Comparison of ENCODE assay signal across 14 mouse cellular contexts in the genomic region with DNA sequence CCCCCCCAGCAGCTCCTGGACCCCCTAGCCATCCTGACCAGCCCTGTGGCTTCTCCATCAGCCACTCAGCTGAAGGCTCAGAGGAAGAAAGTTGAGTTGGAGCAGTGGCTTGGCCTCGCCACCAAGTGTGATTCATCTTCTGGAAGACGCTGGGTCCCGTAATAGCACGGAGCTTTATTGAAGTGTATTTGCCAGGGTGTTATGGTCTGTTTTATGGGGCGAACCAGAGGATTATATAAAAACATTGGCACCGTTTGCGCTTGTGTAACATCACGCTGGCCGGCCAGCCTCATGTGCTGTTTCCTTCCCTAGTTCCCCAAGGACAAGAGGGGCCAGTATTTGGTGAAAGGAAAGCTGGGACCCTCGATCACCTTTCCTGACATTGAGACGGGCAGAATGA. TPM values are rescaled to one million over a fixed set of nuclear protein-coding genes. Genes with fewer than 3 reads are reported as not detected.
DNase-seq lines count a peak whose midpoint lies in the region; ATAC-seq and TF ChIP-seq lines count a peak whose summit lies in the region.
"Had no signal": no experiment of that assay in that cellular context is flagged by ENCODE, and none has a peak within 500 bp of the region (broad histone marks: within the 10 kb centered on the region; RNA-seq: fewer than 3 reads in every experiment).

No protein-coding gene starts in this region.

- no peak for TF ChIP-seq CTCF in left cerebral cortex, adult 2 months (IDR thresholded peaks at IDR 0.05)
- no peak for TF ChIP-seq CTCF in midbrain, postnatal 0 days (IDR thresholded peaks at IDR 0.05)

- peaks cover 21% of the 10 kb centered on the region for H3K4me1 ChIP-seq in hindbrain, embryonic 12.5 days
- H3K4me1 ChIP-seq in midbrain, postnatal 0 days (ENCODE audit: insufficient read depth, low read length) = peaks cover 14% of the 10 kb centered on the region; the same call in 1 of the 2 replicates

- H3K9ac ChIP-seq in hindbrain, embryonic 12.5 days = no peak overlapping the region
- no peak overlapping the region for H3K9ac ChIP-seq in midbrain, postnatal 0 days (replicated peaks; ENCODE audit: low read length, poor library complexity, severe bottlenecking)
- H3K9ac ChIP-seq: limb, embryonic 13.5 days had no signal

- peak; percentile 48 for DNase-seq in cerebellum, adult 11 months
- DNase-seq in cerebellum, postnatal 14 days = no peak
- peak in 1 of 2 experiments; percentile 39 for DNase-seq in left cerebral cortex, adult 2 months (ENCODE audit: extremely low spot score in 1 of 2, low spot score in 2 of 2)
- no peak for DNase-seq in left cerebral cortex, postnatal 4 days
- DNase-seq in midbrain, postnatal 0 days (ENCODE audit: low spot score) = no peak
- DNase-seq in ovary, postnatal 36 days (ENCODE audit: low spot score) = no peak
- DNase-seq in thymus, postnatal 10 days (ENCODE audit: low spot score in 2 of 2) = no peak
- DNase-seq: lung, adult 18-20 months; thymus, adult 2 months had no signal

- ATAC-seq in hindbrain, embryonic 12.5 days (ENCODE audit: low FRiP score) = no peak
- no peak for ATAC-seq in midbrain, postnatal 0 days (ENCODE audit: low FRiP score)

- H3K27me3 ChIP-seq in hindbrain, embryonic 12.5 days = peaks cover 57% of the 10 kb centered on the region
- no peaks in the 10 kb centered on the region; the same call in 1 of the 2 replicates for H3K27me3 ChIP-seq in midbrain, postnatal 0 days (ENCODE audit: insufficient read depth, low read length)

- peak overlapping the region; percentile 65 for H3K4me3 ChIP-seq in left cerebral cortex, adult 2 months
- H3K4me3 ChIP-seq in hindbrain, embryonic 12.5 days = no peak overlapping the region
- no peak overlapping the region for H3K4me3 ChIP-seq in midbrain, postnatal 0 days (ENCODE audit: low read depth, low read length)
- H3K4me3 ChIP-seq: limb, embryonic 13.5 days had no signal

- no peaks in the 10 kb centered on the region for H3K36me3 ChIP-seq in hindbrain, embryonic 12.5 days
- H3K36me3 ChIP-seq in midbrain, postnatal 0 days (ENCODE audit: insufficient read depth, low read length) = no peaks in the 10 kb centered on the region
- H3K36me3 ChIP-seq: limb, embryonic 13.5 days had no signal

- H3K27ac ChIP-seq in left cerebral cortex, adult 2 months = peak overlapping the region; percentile 70
- H3K27ac ChIP-seq in hindbrain, embryonic 12.5 days = no peak overlapping the region
- no peak overlapping the region for H3K27ac ChIP-seq in midbrain, postnatal 0 days (ENCODE audit: low read depth, low read length)
- H3K27ac ChIP-seq: limb, embryonic 13.5 days had no signal

- peak overlapping the region; percentile 80; the same call in 1 of the 2 replicates for H3K4me2 ChIP-seq in hindbrain, embryonic 12.5 days (replicated peaks)
- peak overlapping the region; percentile 83 for H3K4me2 ChIP-seq in midbrain, postnatal 0 days (ENCODE audit: low read depth, low read length, poor library complexity, severe bottlenecking)
- H3K4me2 ChIP-seq: heart, embryonic 11.5 days; limb, embryonic 13.5 days had no signal

- WGBS in hindbrain, embryonic 12.5 days = 83% methylated on average over 11 of the region's 11 CpGs
- 83% methylated on average over 11 of the region's 11 CpGs for WGBS in midbrain, postnatal 0 days

- intact Hi-C loops in left cerebral cortex, adult 2 months (cut with DNase I) = loop anchor here (5.0 kb wide), 2 partner anchors 51 to 91 kb away; no protein-coding TSS in a partner anchor
- intact Hi-C loops in left cerebral cortex, postnatal 4 days (cut with DNase I) = no loop called here

- H3K9me3 ChIP-seq in hindbrain, embryonic 12.5 days (replicated peaks) = no peaks in the 10 kb centered on the region
- H3K9me3 ChIP-seq in midbrain, postnatal 0 days (ENCODE audit: low read length) = no peaks in the 10 kb centered on the region
- H3K9me3 ChIP-seq: limb, embryonic 13.5 days had no signal

RNA-seq across cellular contexts. Expression of a gene that starts 2.0 kb away (rescaled TPM):
- total RNA-seq in left cerebral cortex, adult 2 months (2021) = 100 to 1,000 TPM; 103 to 119 TPM
- total RNA-seq in left cerebral cortex, postnatal 4 days (2021) = 10 to 100 TPM; 31.7 to 33.7 TPM
- polyA plus RNA-seq in hindbrain, embryonic 12.5 days (2016; fragmentation: Nextera tagmentation; extraction: Ambion mirVana) = 8.2 and 8.8 TPM in 2 replicates
- total RNA-seq in midbrain, postnatal 0 days (2014; rRNA removed) = 29.7 and 34.0 TPM in 2 replicates
- polyA plus RNA-seq in midbrain, postnatal 0 days (2015; fragmentation: Nextera tagmentation; extraction: Ambion mirVana) = 21.4 and 23.1 TPM in 2 replicates
- total RNA-seq: gastrocnemius, adult 8-10 months; hematopoietic stem cell, adult 5-6 weeks had no signal
- polyA plus RNA-seq: heart, embryonic 11.5 days had no signal
